Mouse (Mus musculus): Measurements from ENCODE around the gene Ttc39d.
"Not testable (repeated sequence)": the region's sequence is repeated elsewhere in the genome, so short reads cannot be mapped to it uniquely, and the experiment has no call there.

The Ttc39d gene

GRCm38 (mm10) chr17:80206671-80207581, at the start of gene Ttc39d, which contains the start of gene Srsf7:
TSS of gene Ttc39d (plus strand) at chr17:80207460.
TSS of gene Srsf7 (minus strand) at chr17:80207307.
- DNase-seq, result peak; percentile 98

GRCm38 (mm10) chr17:80157489-80157888, 49.8 kb upstream of the Ttc39d start:
- no peak for DNase-seq

GRCm38 (mm10) chr17:80160454-80160853, 46.8 kb upstream of the Ttc39d start:
- DNase-seq, result peak; percentile 88

- peak; percentile 66 for DNase-seq
These were observed 43.3 kb upstream of the Ttc39d start for GRCm38 (mm10) chr17:80163991-80164390.

- peak; percentile 30 for DNase-seq
These were observed 41.5 kb upstream of the Ttc39d start for GRCm38 (mm10) chr17:80165741-80166140.

GRCm38 (mm10) chr17:80166346-80166745, 40.9 kb upstream of the Ttc39d start:
- no peak for DNase-seq

- no peak for DNase-seq
These were observed 39.8 kb upstream of the Ttc39d start for GRCm38 (mm10) chr17:80167436-80167835.

- peak; percentile 49 for DNase-seq
These were observed 39.4 kb upstream of the Ttc39d start for GRCm38 (mm10) chr17:80167851-80168251.

- DNase-seq, result peak; percentile 55
These were observed 38.7 kb upstream of the Ttc39d start for GRCm38 (mm10) chr17:80168425-80169182.

- no peak for DNase-seq
These were observed 37.5 kb upstream of the Ttc39d start for GRCm38 (mm10) chr17:80169792-80170191.

GRCm38 (mm10) chr17:80170951-80171350, 36.3 kb upstream of the Ttc39d start:
- DNase-seq, result no peak

- DNase-seq, result no peak
These were observed 35.3 kb upstream of the Ttc39d start for GRCm38 (mm10) chr17:80171948-80172347.

GRCm38 (mm10) chr17:80172761-80173160, 34.5 kb upstream of the Ttc39d start:
- no peak for DNase-seq

- no peak for DNase-seq
These were observed 33.6 kb upstream of the Ttc39d start for GRCm38 (mm10) chr17:80173708-80174107.

GRCm38 (mm10) chr17:80174146-80174545, 33.1 kb upstream of the Ttc39d start:
- no peak for DNase-seq

GRCm38 (mm10) chr17:80174699-80175385, 32.4 kb upstream of the Ttc39d start:
- DNase-seq, result peak; percentile 8

GRCm38 (mm10) chr17:80175386-80175739, 31.9 kb upstream of the Ttc39d start:
- DNase-seq, result no peak

- no peak for DNase-seq
These were observed 31.3 kb upstream of the Ttc39d start for GRCm38 (mm10) chr17:80175966-80176365.

- not testable (repeated sequence) for DNase-seq
These were observed 28.4 kb upstream of the Ttc39d start for GRCm38 (mm10) chr17:80178846-80179245.

- DNase-seq, result peak; percentile 85
These were observed 27.3 kb upstream of the Ttc39d start for GRCm38 (mm10) chr17:80179959-80180358.

GRCm38 (mm10) chr17:80180468-80180867, 26.8 kb upstream of the Ttc39d start:
- DNase-seq, result no peak

GRCm38 (mm10) chr17:80183615-80184014, 23.6 kb upstream of the Ttc39d start:
- no peak for DNase-seq

- no peak for DNase-seq
These were observed 14.2 kb upstream of the Ttc39d start for GRCm38 (mm10) chr17:80193075-80193474.

Data from kidney, postnatal 14 days (tissue).